In the genomic region with DNA sequence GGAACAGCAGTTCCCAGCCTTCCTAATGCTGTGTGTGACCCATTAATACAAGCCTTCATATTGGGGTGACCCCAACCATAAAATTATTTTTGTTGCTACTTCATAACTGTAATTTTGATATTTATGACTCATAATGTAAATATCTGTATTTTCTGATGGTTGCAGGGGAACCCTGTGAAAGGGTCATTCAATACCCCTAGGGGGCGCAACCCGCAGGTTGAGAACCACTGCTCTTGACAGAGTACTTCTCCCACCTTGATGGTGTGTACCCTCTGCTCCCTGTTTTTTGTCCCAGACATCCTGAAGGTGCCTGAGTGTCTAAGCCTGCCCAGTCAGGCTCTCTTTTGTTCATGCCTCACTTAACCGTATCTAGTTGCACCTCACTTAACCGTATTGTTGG, we compare ENCODE assay signal across 12 mouse cellular contexts. TPM values are rescaled to one million over a fixed set of nuclear protein-coding genes. Genes with fewer than 3 reads are reported as not detected.
DNase-seq lines count a peak whose midpoint lies in the region; ATAC-seq and TF ChIP-seq lines count a peak whose summit lies in the region.
"Had no signal": no experiment of that assay in that cellular context is flagged by ENCODE, and none has a peak within 500 bp of the region (broad histone marks: within the 10 kb centered on the region; RNA-seq: fewer than 3 reads in every experiment).

No protein-coding gene starts in this region.

- no peak overlapping the region for H3K4me3 ChIP-seq in intestine, postnatal 0 days (ENCODE audit: low read depth, low read length)
- no peak overlapping the region for H3K4me3 ChIP-seq in intestine, embryonic 16.5 days (ENCODE audit: low read length)
- no peak overlapping the region for H3K4me3 ChIP-seq in midbrain, embryonic 14.5 days (replicated peaks; ENCODE audit: low read depth, low read length)
- H3K4me3 ChIP-seq in midbrain, embryonic 16.5 days (ENCODE audit: low read depth, low read length), result no peak overlapping the region
- H3K4me3 ChIP-seq: intestine, embryonic 15.5 days; liver, embryonic 13.5 days; megakaryocyte, embryonic 14.5 days had no signal

- H3K27me3 ChIP-seq in intestine, postnatal 0 days (replicated peaks; ENCODE audit: control insufficient read depth, insufficient read depth, low read length), result no peaks in the 10 kb centered on the region
- H3K27me3 ChIP-seq in intestine, embryonic 16.5 days (replicated peaks; ENCODE audit: control insufficient read depth, insufficient read depth, low read length), result no peaks in the 10 kb centered on the region
- no peaks in the 10 kb centered on the region for H3K27me3 ChIP-seq in midbrain, embryonic 14.5 days (ENCODE audit: control insufficient read depth, insufficient read depth, low read length)
- H3K27me3 ChIP-seq in midbrain, embryonic 16.5 days (ENCODE audit: control insufficient read depth, insufficient read depth, low read depth, low read length), result no peaks in the 10 kb centered on the region; the same call in 1 of the 2 replicates
- H3K27me3 ChIP-seq: intestine, embryonic 15.5 days; liver, embryonic 13.5 days had no signal

- 94% methylated on average over 4 of the region's 4 CpGs for WGBS in intestine, postnatal 0 days
- 89% methylated on average over 4 of the region's 4 CpGs for whole genome bisulfite sequencing in intestine, embryonic 16.5 days
- WGBS in midbrain, embryonic 14.5 days, result 95% methylated on average over 4 of the region's 4 CpGs
- WGBS in midbrain, embryonic 16.5 days, result 86% methylated on average over 4 of the region's 4 CpGs

- no peaks in the 10 kb centered on the region for H3K36me3 ChIP-seq in intestine, postnatal 0 days (ENCODE audit: control insufficient read depth, insufficient read depth)
- H3K36me3 ChIP-seq in intestine, embryonic 16.5 days (ENCODE audit: control insufficient read depth, insufficient read depth, low read length), result no peaks in the 10 kb centered on the region
- H3K36me3 ChIP-seq in midbrain, embryonic 14.5 days (ENCODE audit: control insufficient read depth, insufficient read depth, low read length), result no peaks in the 10 kb centered on the region
- H3K36me3 ChIP-seq in midbrain, embryonic 16.5 days (ENCODE audit: control insufficient read depth, insufficient read depth, low read length), result no peaks in the 10 kb centered on the region
- H3K36me3 ChIP-seq: intestine, embryonic 15.5 days; liver, embryonic 13.5 days had no signal

- peak; percentile 7 for DNase-seq in midbrain, embryonic 14.5 days
- peak; percentile 11 for DNase-seq in ES-CJ7 (ENCODE audit: low read depth, low spot score)
- DNase-seq in brain, embryonic 14.5 days (ENCODE audit: low read depth), result no peak
- DNase-seq in right cerebral cortex, postnatal 14 days, result no peak
- no peak for DNase-seq in heart, adult 9 months (ENCODE audit: low spot score in 2 of 2)
- DNase-seq: heart, postnatal 14 days; liver, embryonic 13.5 days had no signal

- TF ChIP-seq POLR2A in brain, embryonic 14.5 days (IDR thresholded peaks at IDR 0.05; ENCODE audit: borderline replicate concordance, extremely low read depth, insufficient read depth, insufficient read length, poor library complexity, severe bottlenecking), result no peak

- TF ChIP-seq CTCF in intestine, postnatal 0 days (IDR thresholded peaks at IDR 0.05; ENCODE audit: low read depth), result peak; percentile 18; the same call in 1 of the 2 replicates
- TF ChIP-seq CTCF in brain, embryonic 14.5 days (IDR thresholded peaks at IDR 0.05; ENCODE audit: borderline replicate concordance, extremely low read depth, insufficient read depth, insufficient read length), result 0 out of 2 replicates have a peak, but pooled peaks have one; percentile 6

- H3K9ac ChIP-seq in intestine, postnatal 0 days (ENCODE audit: low read depth, low read length), result no peak overlapping the region
- H3K9ac ChIP-seq in intestine, embryonic 16.5 days (ENCODE audit: low read depth, low read length), result no peak overlapping the region
- no peak overlapping the region for H3K9ac ChIP-seq in midbrain, embryonic 14.5 days (replicated peaks; ENCODE audit: low read length)
- no peak overlapping the region for H3K9ac ChIP-seq in midbrain, embryonic 16.5 days (ENCODE audit: low read depth, low read length)
- H3K9ac ChIP-seq: intestine, embryonic 15.5 days; liver, embryonic 13.5 days had no signal

- no peak overlapping the region for H3K27ac ChIP-seq in intestine, postnatal 0 days (ENCODE audit: low read depth, low read length)
- H3K27ac ChIP-seq in intestine, embryonic 16.5 days (ENCODE audit: low read length), result no peak overlapping the region
- no peak overlapping the region for H3K27ac ChIP-seq in midbrain, embryonic 14.5 days (replicated peaks; ENCODE audit: low read depth, low read length)
- H3K27ac ChIP-seq in midbrain, embryonic 16.5 days (ENCODE audit: low read length), result no peak overlapping the region
- H3K27ac ChIP-seq: intestine, embryonic 15.5 days; liver, embryonic 13.5 days had no signal

- no peak overlapping the region for H3K4me2 ChIP-seq in intestine, postnatal 0 days (replicated peaks; ENCODE audit: low read depth)
- H3K4me2 ChIP-seq in intestine, embryonic 16.5 days (ENCODE audit: low read depth, low read length), result no peak overlapping the region
- H3K4me2 ChIP-seq in midbrain, embryonic 14.5 days (ENCODE audit: low read length), result no peak overlapping the region
- H3K4me2 ChIP-seq in midbrain, embryonic 16.5 days (ENCODE audit: low read length), result no peak overlapping the region
- H3K4me2 ChIP-seq: intestine, embryonic 15.5 days; liver, embryonic 13.5 days had no signal

- H3K9me3 ChIP-seq in intestine, postnatal 0 days (ENCODE audit: control insufficient read depth), result no peaks in the 10 kb centered on the region
- no peaks in the 10 kb centered on the region for H3K9me3 ChIP-seq in intestine, embryonic 16.5 days (ENCODE audit: control insufficient read depth, low read length)
- no peaks in the 10 kb centered on the region for H3K9me3 ChIP-seq in midbrain, embryonic 14.5 days (ENCODE audit: control insufficient read depth, low read length)
- H3K9me3 ChIP-seq in midbrain, embryonic 16.5 days (replicated peaks; ENCODE audit: control insufficient read depth, low read length, poor library complexity, severe bottlenecking), result no peaks in the 10 kb centered on the region
- H3K9me3 ChIP-seq: intestine, embryonic 15.5 days; liver, embryonic 13.5 days; megakaryocyte, embryonic 14.5 days had no signal

- H3K4me1 ChIP-seq in intestine, postnatal 0 days (replicated peaks; ENCODE audit: control insufficient read depth, insufficient read depth, low read length), result no peaks in the 10 kb centered on the region
- H3K4me1 ChIP-seq in intestine, embryonic 16.5 days (ENCODE audit: control insufficient read depth, insufficient read depth, low read length), result 0 out of 2 replicates have a peak, but pooled peaks cover 2% of the 10 kb centered on the region
- no peaks in the 10 kb centered on the region for H3K4me1 ChIP-seq in midbrain, embryonic 14.5 days (ENCODE audit: control insufficient read depth, insufficient read depth, low read length)
- H3K4me1 ChIP-seq in midbrain, embryonic 16.5 days (ENCODE audit: control insufficient read depth, insufficient read depth, low read length), result no peaks in the 10 kb centered on the region
- H3K4me1 ChIP-seq: liver, embryonic 13.5 days; megakaryocyte, embryonic 14.5 days had no signal

- ATAC-seq in intestine, postnatal 0 days, result no peak
- no peak for ATAC-seq in intestine, embryonic 16.5 days
- ATAC-seq in midbrain, embryonic 14.5 days (ENCODE audit: low FRiP score, low TSS enrichment), result no peak
- no peak for ATAC-seq in midbrain, embryonic 16.5 days
- ATAC-seq: intestine, embryonic 15.5 days had no signal

RNA-seq across cellular contexts. Expression of a gene that starts 27.2 kb away (rescaled TPM):
- polyA plus RNA-seq in intestine, postnatal 0 days (2015; fragmentation: Nextera tagmentation; extraction: Ambion mirVana), result 1.4 TPM in 2 replicates
- polyA plus RNA-seq in intestine, embryonic 16.5 days (2015; fragmentation: Nextera tagmentation; extraction: Ambion mirVana), result 3.6 and 4.3 TPM in 2 replicates
- polyA plus RNA-seq in midbrain, embryonic 14.5 days (2014; fragmentation: Nextera tagmentation; extraction: Ambion mirVana), result 31.2 and 38.1 TPM in 2 replicates
- polyA plus RNA-seq in midbrain, embryonic 16.5 days (2015; fragmentation: Nextera tagmentation; extraction: Ambion mirVana), result 26.8 and 29.6 TPM in 2 replicates
- polyA plus RNA-seq in brain, embryonic 14.5 days (2012; rRNA removed), result 49.5 and 59.7 TPM in 2 replicates

RNA-seq across cellular contexts. Expression of a gene that starts 27.7 kb away (rescaled TPM):
- 99.8 and 112 TPM in 2 replicates for polyA plus RNA-seq in intestine, postnatal 0 days (2015; fragmentation: Nextera tagmentation; extraction: Ambion mirVana)
- 6.1 and 7.0 TPM in 2 replicates for polyA plus RNA-seq in intestine, embryonic 16.5 days (2015; fragmentation: Nextera tagmentation; extraction: Ambion mirVana)
- 3.1 and 7.2 TPM in 2 replicates for polyA plus RNA-seq in midbrain, embryonic 14.5 days (2014; fragmentation: Nextera tagmentation; extraction: Ambion mirVana)
- polyA plus RNA-seq in midbrain, embryonic 16.5 days (2015; fragmentation: Nextera tagmentation; extraction: Ambion mirVana), result 2.6 and 2.8 TPM in 2 replicates
- 2.7 and 3.8 TPM in 2 replicates for polyA plus RNA-seq in brain, embryonic 14.5 days (2012; rRNA removed)

Comparison
In these comparisons a context has a peak if more than half of its experiments do, and no peak if none do; other contexts are left out.
1. RNA of a gene that starts 27.7 kb away (polyA plus RNA-seq): 99.8 to 112 TPM in intestine, postnatal 0 days; 3.1 to 7.2 TPM in midbrain, embryonic 14.5 days, 6.1 to 7.0 TPM in intestine, embryonic 16.5 days, 2.6 to 2.8 TPM in midbrain, embryonic 16.5 days and 2.7 to 3.8 TPM in brain, embryonic 14.5 days; every median in the first group is over 10 times any median in the second.
2. DNase-seq: peak in midbrain, embryonic 14.5 days (single experiment) and ES-CJ7 (single experiment); none in brain, embryonic 14.5 days (single experiment), right cerebral cortex, postnatal 14 days (single experiment) and heart, adult 9 months (0 of 2).